8 mouse cellular contexts compared by ENCODE assay signal in genomic region chr2:167130050-167130770, GRCm38 (mm10). TPM values are rescaled to one million over a fixed set of nuclear protein-coding genes. Genes with fewer than 3 reads are reported as not detected.
A peak's percentile ranks its signal among the peaks of the same experiment; 100 is the strongest.
DNase-seq lines count a peak whose midpoint lies in the region; ATAC-seq lines count a peak whose summit lies in the region.

No protein-coding gene starts in this region.

- H3K4me2 ChIP-seq in forebrain, embryonic 14.5 days (ENCODE audit: low read length), result no peak overlapping the region
- no peak overlapping the region for H3K4me2 ChIP-seq in forebrain, embryonic 16.5 days (ENCODE audit: low read length)
- no peak overlapping the region for H3K4me2 ChIP-seq in hindbrain, embryonic 14.5 days (replicated peaks)

- H3K27me3 ChIP-seq in forebrain, embryonic 14.5 days (replicated peaks; ENCODE audit: control insufficient read depth, insufficient read depth, low read length), result no peaks in the 10 kb centered on the region
- H3K27me3 ChIP-seq in forebrain, embryonic 16.5 days (replicated peaks; ENCODE audit: control insufficient read depth, insufficient read depth, low read length), result no peaks in the 10 kb centered on the region
- no peaks in the 10 kb centered on the region for H3K27me3 ChIP-seq in hindbrain, embryonic 14.5 days (ENCODE audit: control insufficient read depth, insufficient read depth, low read length)

- no peak overlapping the region for H3K9ac ChIP-seq in forebrain, embryonic 14.5 days (ENCODE audit: low read length)
- H3K9ac ChIP-seq in forebrain, embryonic 16.5 days (replicated peaks; ENCODE audit: low read depth, low read length), result no peak overlapping the region
- 0 out of 2 replicates have a peak overlapping the region, but pooled peaks have one; percentile 2 for H3K9ac ChIP-seq in hindbrain, embryonic 14.5 days

- 0 out of 2 replicates have a peak, but pooled peaks cover 2% of the 10 kb centered on the region for H3K4me1 ChIP-seq in forebrain, embryonic 14.5 days (ENCODE audit: control insufficient read depth, insufficient read depth, low read length)
- peaks cover 17% of the 10 kb centered on the region for H3K4me1 ChIP-seq in forebrain, embryonic 16.5 days (replicated peaks; ENCODE audit: control insufficient read depth, insufficient read depth, low read length)
- H3K4me1 ChIP-seq in hindbrain, embryonic 14.5 days (replicated peaks; ENCODE audit: control insufficient read depth, insufficient read depth, low read length), result peaks cover 22% of the 10 kb centered on the region

- WGBS in forebrain, embryonic 14.5 days, result 40% methylated on average over 9 of the region's 9 CpGs
- WGBS in forebrain, embryonic 16.5 days, result 36% methylated on average over 9 of the region's 9 CpGs
- 36% methylated on average over 9 of the region's 9 CpGs for WGBS in hindbrain, embryonic 14.5 days

- peak; percentile 15 for DNase-seq in forebrain, embryonic 14.5 days (ENCODE audit: low spot score)
- DNase-seq in ES-CJ7 (ENCODE audit: low read depth, low spot score), result peak; percentile 16
- DNase-seq in hindbrain, embryonic 14.5 days (ENCODE audit: low spot score), result no peak
- peak; percentile 13 to 36 for DNase-seq in lung, postnatal 4 days
- no peak for DNase-seq in thymus, postnatal 0 days (ENCODE audit: low spot score)
- no peak for DNase-seq in left cerebral cortex, postnatal 14 days (ENCODE audit: low spot score in 2 of 2)
- DNase-seq in thymus, adult 18-20 months, result no peak

- intact Hi-C loops in left cerebral cortex, postnatal 14 days (cut with DNase I), result no loop called here

- no peak overlapping the region for H3K27ac ChIP-seq in forebrain, embryonic 14.5 days (ENCODE audit: low read depth, low read length)
- H3K27ac ChIP-seq in forebrain, embryonic 16.5 days (ENCODE audit: low read length), result no peak overlapping the region
- H3K27ac ChIP-seq in hindbrain, embryonic 14.5 days, result peak overlapping the region; percentile 74

- no peak overlapping the region for H3K4me3 ChIP-seq in forebrain, embryonic 14.5 days (ENCODE audit: low read depth, low read length)
- H3K4me3 ChIP-seq in forebrain, embryonic 16.5 days (replicated peaks; ENCODE audit: low read length), result no peak overlapping the region
- H3K4me3 ChIP-seq in hindbrain, embryonic 14.5 days (replicated peaks; ENCODE audit: low read length), result no peak overlapping the region

- ATAC-seq in forebrain, embryonic 14.5 days, result no peak
- ATAC-seq in forebrain, embryonic 16.5 days, result no peak
- peak; percentile 11; the same call in 1 of the 2 replicates for ATAC-seq in hindbrain, embryonic 14.5 days (ENCODE audit: low FRiP score)

- H3K36me3 ChIP-seq in forebrain, embryonic 14.5 days (ENCODE audit: control insufficient read depth, insufficient read depth, low read length), result no peaks in the 10 kb centered on the region
- no peaks in the 10 kb centered on the region for H3K36me3 ChIP-seq in forebrain, embryonic 16.5 days (ENCODE audit: control insufficient read depth, insufficient read depth)
- H3K36me3 ChIP-seq in hindbrain, embryonic 14.5 days (replicated peaks; ENCODE audit: control insufficient read depth, insufficient read depth), result no peaks in the 10 kb centered on the region

- no peaks in the 10 kb centered on the region for H3K9me3 ChIP-seq in forebrain, embryonic 14.5 days (replicated peaks; ENCODE audit: control insufficient read depth, low read length)
- H3K9me3 ChIP-seq in forebrain, embryonic 16.5 days (ENCODE audit: control insufficient read depth, low read length), result no peaks in the 10 kb centered on the region
- H3K9me3 ChIP-seq in hindbrain, embryonic 14.5 days (ENCODE audit: control insufficient read depth, low read length), result no peaks in the 10 kb centered on the region

RNA-seq across cellular contexts. Expression of gene Kcnb1, which starts 59.7 kb away (rescaled TPM):
- polyA plus RNA-seq in forebrain, embryonic 14.5 days (2014; fragmentation: Nextera tagmentation; extraction: Ambion mirVana), result 1.6 and 2.1 TPM in 2 replicates
- 2.3 and 3.2 TPM in 2 replicates for polyA plus RNA-seq in forebrain, embryonic 16.5 days (2015; fragmentation: Nextera tagmentation; extraction: Ambion mirVana)
- polyA plus RNA-seq in hindbrain, embryonic 14.5 days (2014; fragmentation: Nextera tagmentation; extraction: Ambion mirVana), result 3.5 and 3.9 TPM in 2 replicates
- 0.36 and 0.55 TPM in 2 replicates for polyA plus RNA-seq in thymus, postnatal 0 days (2015; fragmentation: Nextera tagmentation; extraction: Ambion mirVana)
- total RNA-seq in left cerebral cortex, postnatal 14 days (2021), result 100 to 1,000 TPM; 149 to 157 TPM

Comparison
In these comparisons a context has a peak if more than half of its experiments do, and no peak if none do; other contexts are left out.
1. DNase-seq: peak in forebrain, embryonic 14.5 days (single experiment), ES-CJ7 (single experiment) and lung, postnatal 4 days (2 of 2); none in hindbrain, embryonic 14.5 days (single experiment), thymus, postnatal 0 days (single experiment), left cerebral cortex, postnatal 14 days (0 of 2) and thymus, adult 18-20 months (0 of 2).